Mouse (Mus musculus): Measurements from ENCODE around the gene Ganab. TPM values are rescaled to one million over a fixed set of nuclear protein-coding genes. Genes with fewer than 3 reads are reported as not detected.

The Ganab gene
- 101 and 184 TPM in 2 replicates for polyA plus RNA-seq (2012; rRNA removed; ENCODE audit: low replicate concordance)

DNA sequence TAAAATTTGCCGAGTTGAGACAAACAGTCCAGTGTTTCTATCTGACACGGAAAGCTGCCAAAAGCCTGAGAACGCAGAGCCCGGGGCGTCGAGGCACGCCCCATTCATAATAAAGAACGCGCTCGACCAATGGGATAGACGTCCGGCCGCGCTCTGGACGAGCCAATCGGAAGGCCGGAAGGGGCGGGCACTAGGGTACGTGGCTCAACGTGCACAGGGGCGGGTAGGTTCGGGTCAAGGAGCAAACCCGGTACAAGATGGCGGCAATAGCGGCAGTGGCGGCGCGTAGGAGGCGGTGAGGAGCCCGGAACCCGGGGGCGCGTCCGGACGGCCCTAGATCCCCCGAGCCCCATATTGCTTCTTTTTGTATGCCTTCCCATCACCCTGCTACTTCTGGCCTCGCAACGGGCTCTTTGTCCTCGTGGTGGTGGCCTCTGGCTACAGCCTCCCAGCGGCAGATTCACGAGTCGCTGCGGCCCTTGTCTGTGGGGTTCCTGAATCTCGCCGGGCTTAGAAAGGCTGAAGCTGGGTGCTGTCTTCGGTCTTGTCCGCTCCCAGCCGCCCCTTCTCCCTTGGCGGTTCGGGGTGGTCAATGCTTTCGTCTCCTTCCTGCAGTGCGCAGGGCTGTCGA lies at the start of gene Ganab:
Gene Ganab (plus strand): TSS at position 207 of the 631 bp plus-strand sequence.

DNA sequence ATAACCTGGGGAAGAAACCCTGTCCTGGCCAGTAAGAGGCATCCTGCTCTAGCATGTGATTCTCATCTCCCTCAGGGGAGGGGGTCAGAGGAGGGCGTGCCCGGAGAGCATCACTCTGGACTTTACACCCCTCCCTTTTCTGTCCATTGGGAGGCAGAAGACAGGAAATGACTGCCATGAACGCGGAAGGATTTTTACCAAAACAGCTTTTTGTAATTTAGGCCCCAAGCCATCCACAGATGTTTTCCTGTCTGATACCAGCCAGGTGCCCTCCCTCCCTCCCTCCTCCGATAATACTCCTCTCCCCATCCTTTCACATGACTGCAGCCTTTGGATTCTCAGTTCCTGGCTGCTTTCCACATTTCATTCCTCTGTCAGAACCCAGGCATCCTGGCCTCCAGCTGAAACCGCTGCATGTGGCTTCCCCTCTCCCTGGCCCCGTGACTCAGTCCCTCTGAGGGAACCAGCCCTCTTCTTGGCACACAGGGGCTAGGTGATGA lies 47.4 kb upstream of the Ganab start, which contains the start of gene Lrrn4cl:
Gene Lrrn4cl (plus strand): TSS at position 367 of the 500 bp plus-strand sequence.

DNA sequence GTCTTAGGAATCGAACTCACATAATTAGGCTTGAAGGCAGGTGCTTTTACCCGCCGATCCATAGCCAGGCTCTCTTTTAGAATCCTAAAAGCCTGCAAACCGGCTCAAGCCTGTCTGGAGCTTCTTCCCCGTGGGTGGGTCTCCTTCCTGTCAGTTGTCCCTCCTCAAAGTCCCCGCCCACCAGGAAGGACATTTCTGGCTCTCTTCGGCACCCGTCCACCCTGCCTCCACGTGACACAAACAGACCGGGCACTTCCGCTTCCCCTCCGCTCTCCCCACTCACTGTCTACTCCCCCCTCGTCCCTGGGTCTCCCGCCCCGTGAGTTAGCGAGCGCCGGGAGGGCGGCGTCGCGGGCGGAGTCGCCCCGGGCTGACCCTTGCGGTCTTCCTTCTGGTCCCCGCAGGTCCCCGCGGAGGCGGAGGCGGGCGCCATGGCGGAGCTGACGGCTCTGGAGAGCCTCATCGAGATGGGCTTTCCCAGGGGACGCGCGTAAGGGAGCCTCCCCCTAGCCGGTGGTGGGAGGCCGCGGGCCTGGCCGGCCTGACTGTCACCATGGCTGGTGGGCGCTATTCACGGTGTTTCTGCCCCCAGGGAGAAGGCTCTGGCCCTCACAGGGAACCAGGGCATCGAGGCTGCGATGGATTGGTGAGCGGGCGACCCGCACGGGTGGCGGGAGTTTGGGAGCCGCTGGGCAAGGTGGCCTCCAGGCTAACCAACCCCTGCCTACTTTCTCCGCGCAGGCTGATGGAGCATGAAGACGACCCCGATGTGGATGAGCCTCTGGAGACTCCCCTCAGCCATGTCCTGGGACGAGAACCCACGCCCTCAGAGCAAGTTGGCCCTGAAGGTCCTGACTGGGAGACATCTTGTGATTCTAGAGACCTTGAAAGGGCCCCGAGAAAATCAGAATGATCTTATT lies 26.3 kb upstream of the Ganab start, which contains the start of gene Ubxn1:
Gene Ubxn1 (plus strand): TSS at position 230 of the 920 bp plus-strand sequence.

DNA sequence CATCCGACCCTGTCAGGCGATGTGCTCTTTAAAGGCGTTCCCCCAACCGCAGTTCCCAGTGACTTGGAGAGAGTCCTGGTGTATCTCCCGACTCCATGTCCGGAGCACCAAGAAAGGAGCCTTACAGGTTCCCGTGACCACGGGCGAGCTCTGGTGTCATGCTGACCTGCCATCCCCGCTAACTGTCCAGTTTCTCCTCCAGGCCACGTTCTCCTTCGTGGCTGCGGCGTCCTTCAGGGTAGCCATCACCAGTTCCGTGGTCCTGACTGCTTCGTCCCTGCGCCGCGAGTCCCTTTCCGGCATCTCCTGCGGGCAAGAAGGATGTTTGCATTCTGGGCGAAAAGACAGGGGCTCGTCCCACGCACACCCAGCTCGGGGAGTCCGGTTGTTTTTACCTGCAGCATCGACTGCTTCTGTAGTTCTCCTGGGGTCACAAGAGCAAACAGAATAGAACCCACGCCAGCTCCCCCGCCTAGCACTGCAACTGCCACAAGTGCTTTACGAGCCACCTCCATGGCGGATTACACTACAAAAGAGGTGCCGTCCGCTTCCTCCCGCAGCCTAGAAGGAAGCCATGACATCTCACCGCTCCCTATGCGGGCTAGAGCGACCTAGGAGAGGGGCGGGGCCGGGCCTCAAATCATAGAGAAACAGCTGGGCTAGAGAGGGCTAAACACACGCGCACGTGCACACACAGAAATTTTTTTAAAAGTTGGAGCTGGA lies 17.4 kb upstream of the Ganab start, which contains the start of gene Uqcc3:
Gene Uqcc3 (minus strand): TSS at position 613 of the 723 bp plus-strand sequence.

DNA sequence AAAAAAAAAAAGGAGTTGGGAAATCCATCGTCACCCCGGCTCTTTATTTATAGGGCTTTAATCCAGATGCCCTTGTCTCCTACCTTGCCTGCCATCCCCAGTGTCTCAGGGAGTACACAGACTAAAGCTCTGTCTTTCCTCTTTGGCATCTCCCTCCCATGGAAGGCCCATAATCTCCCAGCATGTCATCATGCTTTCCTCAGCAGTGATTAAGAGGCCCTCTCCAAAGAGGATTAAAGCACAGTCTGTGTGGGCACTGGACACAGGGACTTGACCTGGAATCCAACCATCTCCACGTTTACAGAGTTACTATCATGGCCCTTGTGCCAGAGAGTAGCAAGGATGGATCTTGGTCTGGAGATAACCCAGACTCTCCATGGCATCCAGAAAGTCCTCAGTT lies 14.3 kb upstream of the Ganab start, which contains the start of the genes Lbhd1 and Gm49403:
Gene Lbhd1 (plus strand): TSS at position 117 of the 400 bp plus-strand sequence.
Gene Gm49403 (plus strand): TSS at position 315 of the 400 bp plus-strand sequence.

DNA sequence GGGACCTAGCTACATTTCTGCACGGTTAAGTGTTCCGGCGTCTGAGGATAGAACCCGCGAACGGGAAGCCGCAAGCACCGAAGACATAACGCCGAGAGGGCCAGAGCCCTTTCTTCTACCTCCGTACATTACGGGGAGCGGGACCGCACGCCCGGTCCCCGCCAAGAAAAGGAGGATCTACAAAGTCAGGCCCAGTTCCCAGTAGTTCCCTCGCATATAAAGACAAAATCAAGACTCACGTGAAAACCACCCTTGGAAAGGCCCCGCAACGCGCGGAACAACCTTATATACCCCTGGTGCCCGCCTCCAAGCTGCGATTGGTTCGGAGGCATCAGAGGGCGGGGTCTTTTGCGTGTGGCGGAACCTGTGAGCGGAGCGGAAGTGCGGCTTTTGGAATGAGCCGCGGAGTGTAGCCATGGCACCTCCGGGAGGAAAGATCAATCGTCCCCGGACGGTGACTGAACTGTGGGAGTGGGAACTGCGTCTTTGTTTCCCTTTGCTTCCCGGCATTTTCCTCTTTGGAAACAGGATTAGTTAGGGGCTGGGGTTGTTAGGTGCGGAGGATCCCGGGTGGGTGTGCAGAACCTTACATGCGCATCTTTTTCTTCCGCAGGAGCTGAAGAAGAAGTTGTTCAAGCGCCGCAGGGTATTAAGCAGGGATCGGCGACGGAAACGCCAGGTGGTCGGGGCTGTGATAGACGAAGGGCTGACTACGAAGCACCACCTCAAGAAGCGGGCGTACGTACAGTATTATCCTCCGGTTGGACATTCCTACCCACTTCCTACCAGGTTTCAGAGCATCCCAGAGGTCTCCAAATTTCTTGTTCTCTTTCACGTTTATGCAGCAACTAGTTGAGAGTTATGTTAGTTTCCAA lies 9.1 kb upstream of the Ganab start, which contains the start of the genes 1810009A15Rik and Gm49416:
Gene 1810009A15Rik (plus strand): TSS at position 343 of the 875 bp plus-strand sequence.
Gene Gm49416 (plus strand): TSS at position 416 of the 875 bp plus-strand sequence.

DNA sequence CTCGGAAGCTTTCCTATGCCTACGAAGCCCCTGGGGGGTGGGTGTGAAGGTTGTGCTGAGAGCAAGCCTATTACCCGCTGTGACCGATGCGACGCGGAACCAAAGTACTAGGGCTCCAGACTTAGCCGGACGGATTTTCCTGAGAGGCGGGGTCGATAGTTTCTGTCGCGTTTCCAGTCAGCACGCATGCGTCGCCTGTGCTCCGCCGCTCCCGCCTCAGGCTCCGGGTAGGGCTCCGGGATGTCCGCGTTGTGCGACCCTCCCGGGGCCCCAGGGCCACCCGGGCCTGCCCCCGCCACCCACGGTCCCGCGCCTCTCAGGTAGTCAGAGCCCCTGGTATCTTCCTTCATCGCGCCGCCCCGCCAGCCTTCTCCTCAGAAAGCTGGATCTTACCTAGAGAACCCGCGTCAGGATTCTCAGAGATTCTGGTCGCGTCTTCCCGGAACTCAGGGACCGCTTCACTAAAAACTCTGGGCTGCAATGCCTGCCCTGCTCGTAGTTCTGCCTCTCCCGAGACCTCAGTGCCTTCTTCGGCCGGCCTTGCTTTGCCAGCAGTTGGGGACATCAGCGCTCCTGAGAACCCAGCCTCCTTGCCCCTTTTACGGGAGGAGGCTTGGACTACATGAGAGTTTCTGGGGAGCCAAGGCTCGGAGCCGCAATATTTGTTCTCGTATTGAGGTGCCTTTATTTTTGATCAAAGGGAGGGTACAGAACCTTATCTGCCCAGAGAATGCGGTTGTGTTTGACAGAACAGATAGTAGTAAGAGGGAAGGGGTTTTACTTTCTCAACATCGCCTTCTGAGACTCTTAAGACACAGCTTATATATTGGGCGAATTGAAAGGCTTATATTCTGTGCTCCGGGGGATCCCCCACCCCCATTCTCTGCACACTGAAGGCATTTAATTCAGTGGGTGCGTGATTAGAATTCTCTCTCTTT lies 4.8 kb upstream of the Ganab start, which contains the start of gene Ints5:
Gene Ints5 (plus strand): TSS at position 177 of the 938 bp plus-strand sequence.

DNA sequence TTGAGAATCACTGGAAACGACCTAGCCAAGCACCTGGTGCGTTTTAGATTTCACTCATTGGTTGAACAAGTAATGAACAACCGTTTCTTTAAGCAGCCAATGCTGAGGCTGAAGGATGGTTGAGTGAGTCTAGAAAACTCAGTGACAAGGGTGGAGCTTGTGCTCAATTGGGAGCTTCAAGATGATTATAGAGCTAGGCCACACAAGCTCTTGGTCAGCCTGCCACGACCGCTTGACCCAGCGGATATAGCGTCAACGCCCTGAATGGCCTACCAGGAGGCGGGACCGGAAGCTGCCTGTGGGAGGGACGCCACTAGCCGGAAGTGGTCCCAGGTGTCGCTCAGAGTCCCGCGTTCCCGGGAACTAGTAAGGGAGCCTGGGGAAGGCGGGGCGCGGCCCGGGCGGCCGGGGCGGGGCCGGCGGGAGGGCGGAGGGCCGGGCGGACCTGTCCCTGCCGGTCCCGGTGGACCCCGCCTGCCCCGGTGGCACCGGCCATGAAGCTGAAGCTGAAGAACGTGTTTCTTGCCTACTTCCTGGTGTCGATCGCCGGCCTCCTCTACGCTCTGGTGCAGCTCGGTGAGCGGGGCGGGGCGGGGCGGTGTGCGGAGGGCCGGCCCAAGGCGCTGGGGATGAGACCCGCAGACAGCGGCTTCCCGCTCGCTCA lies 22.3 kb downstream of the Ganab start, which contains the start of gene B3gat3:
Gene B3gat3 (plus strand): TSS at position 302 of the 664 bp plus-strand sequence.

DNA sequence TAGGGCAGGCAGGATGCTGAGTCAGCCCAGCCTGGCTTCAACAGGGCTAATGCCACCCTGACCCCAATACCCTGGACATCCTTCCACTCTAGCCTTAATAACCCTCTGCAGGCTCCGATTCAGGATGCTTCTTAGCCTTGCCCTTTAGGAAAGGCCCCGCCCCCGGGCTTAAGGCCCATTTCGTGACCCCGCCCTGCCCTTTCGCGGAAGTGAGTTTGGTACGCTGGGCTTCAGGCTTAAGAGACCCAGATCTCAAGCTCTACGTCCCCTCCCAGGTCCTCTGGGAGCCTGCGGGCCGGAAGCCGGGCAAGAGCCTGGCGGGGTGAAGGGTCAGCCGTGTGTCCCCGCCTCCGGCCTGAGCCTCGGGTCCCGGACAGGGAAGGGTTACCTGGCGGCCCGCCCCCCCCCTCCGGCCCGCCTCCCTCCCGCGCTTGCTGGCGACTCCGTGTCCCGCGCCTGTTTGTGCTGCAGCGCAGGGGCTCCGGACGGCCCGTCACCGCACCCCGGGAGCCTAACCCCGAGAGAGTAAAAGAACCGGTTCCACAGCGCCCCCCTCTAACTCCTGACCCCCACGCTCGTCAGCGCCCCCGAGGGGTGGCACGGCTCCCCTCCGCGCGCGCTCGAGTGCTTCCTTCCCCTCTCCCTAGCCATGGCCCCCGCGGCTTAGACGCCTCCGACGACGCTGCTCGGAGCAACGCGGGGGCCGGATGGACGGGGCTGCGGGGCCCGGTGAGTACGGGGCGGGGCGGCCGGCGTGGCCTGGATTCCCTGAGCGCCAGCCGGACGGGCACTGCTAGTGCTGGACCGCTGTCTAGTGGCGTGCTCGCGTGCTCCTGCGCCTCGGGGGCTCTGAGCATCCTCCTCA lies 31.6 kb downstream of the Ganab start, which contains the start of the genes Rom1 and Eml3:
Gene Rom1 (minus strand): TSS at position 133 of the 865 bp plus-strand sequence.
Gene Eml3 (plus strand): TSS at position 329 of the 865 bp plus-strand sequence.

DNA sequence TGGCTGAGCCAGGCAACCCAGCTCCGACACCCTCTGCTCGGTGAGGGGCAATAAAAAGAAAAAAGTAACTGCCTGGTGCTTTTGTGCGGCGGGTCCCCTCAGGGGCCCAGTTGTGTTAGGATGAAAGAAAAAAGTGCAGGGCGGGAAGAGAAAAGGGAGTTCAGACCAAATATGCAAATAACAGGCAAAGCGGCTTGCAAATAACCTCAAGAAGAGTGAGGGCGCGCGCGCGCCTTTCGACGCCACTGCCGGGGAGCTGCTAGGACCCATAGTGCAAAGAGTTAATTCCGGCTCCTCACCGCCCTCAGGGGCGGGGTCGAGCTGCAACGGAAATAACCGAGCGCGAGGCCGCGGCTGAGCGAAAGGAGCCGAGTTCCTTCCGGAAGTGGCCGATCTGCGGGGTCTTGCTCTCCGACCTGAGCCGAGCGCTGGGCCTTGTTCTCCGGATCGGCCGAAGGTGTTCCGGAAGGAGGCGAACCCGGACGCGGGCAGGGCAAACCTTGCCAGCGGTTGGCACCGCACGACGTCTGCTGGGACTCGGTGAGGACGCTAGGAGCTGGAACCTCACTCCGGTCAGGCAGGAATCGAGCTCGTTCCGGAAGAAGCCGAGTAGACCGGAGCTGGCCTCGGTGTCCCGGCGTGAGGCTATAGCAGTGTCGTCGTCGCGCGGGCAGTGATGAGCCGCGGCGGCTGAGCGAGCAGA lies 43.8 kb downstream of the Ganab start, which contains the start of gene Mta2:
Gene Mta2 (plus strand): TSS at position 361 of the 703 bp plus-strand sequence.

DNA sequence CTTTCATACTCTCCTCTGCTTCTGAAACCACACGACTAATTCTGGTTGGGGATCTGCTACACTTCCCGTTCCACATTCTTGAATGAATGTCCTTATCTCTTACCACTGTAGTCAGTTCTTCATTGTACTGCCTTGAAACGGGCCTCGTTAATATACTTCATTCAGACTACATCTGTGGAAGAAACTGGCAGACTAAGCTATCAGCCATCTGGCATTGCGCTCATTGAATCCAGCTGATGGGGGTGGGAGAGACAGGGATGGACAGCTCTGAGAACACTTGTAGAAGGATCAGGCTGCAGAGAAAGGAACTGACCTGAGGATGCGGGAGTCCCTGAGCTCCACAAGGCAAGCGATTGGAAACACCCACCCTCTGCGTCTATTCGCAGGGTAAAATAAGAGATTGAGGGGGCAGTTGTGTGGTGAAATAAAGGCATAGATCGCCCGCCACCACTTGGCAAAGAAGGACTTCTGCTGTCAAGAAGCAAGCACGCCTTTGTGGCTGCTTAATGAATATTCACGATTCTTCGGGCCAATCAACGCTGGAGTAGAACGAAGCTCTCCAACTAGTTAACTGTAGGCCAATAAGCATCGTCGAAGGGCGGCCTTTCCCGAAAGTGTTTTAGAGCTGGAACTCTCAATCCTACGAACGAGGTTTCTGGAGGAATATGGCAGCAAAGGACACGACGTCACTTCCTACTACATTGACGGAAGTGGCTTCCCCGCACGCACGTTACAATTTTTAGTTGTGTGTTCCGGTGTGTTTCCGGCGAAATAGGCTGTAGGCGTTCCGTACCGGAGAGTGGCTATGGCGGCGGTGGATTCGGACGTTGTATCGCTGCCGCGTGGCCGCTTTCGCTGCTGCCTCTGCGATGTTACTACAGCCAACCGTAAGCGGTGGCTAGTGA lies 55.5 kb downstream of the Ganab start, which contains the start of gene Tut1:
Gene Tut1 (plus strand): TSS at position 713 of the 905 bp plus-strand sequence.

Other genes with a start within 250 kb of the Ganab start
- gene Chrm1, start 234.3 kb upstream of the Ganab start, polyA plus RNA-seq (2012; rRNA removed; ENCODE audit: low replicate concordance) = 0.15 TPM in 1 of 2 replicates, not detected in the other
- 230 and 245 TPM in 2 replicates for gene Slc3a2, start 174.7 kb upstream of the Ganab start, polyA plus RNA-seq (2012; rRNA removed; ENCODE audit: low replicate concordance)
- gene Wdr74, start 162.2 kb upstream of the Ganab start, polyA plus RNA-seq (2012; rRNA removed; ENCODE audit: low replicate concordance) = 29.9 and 51.4 TPM in 2 replicates
- not detected in 2 replicates for gene 1700092M07Rik, start 157.4 kb upstream of the Ganab start, polyA plus RNA-seq (2012; rRNA removed; ENCODE audit: low replicate concordance)
- gene Stx5a, start 156.7 kb upstream of the Ganab start, polyA plus RNA-seq (2012; rRNA removed; ENCODE audit: low replicate concordance) = 89.0 and 134 TPM in 2 replicates
- gene Nxf1, start 141.0 kb upstream of the Ganab start, polyA plus RNA-seq (2012; rRNA removed; ENCODE audit: low replicate concordance) = 93.8 and 152 TPM in 2 replicates
- gene Tmem223, start 127.1 kb upstream of the Ganab start, polyA plus RNA-seq (2012; rRNA removed; ENCODE audit: low replicate concordance) = 255 and 279 TPM in 2 replicates
- gene Tmem179b, start 123.6 kb upstream of the Ganab start, polyA plus RNA-seq (2012; rRNA removed; ENCODE audit: low replicate concordance) = 92.4 and 101 TPM in 2 replicates
- gene Taf6l, start 111.7 kb upstream of the Ganab start, polyA plus RNA-seq (2012; rRNA removed; ENCODE audit: low replicate concordance) = 15.5 and 19.6 TPM in 2 replicates
- 72.1 and 72.3 TPM in 2 replicates for gene Polr2g, start 99.5 kb upstream of the Ganab start, polyA plus RNA-seq (2012; rRNA removed; ENCODE audit: low replicate concordance)
- gene Zbtb3, start 95.5 kb upstream of the Ganab start, polyA plus RNA-seq (2012; rRNA removed; ENCODE audit: low replicate concordance) = 2.1 and 3.7 TPM in 2 replicates
- gene Ttc9c, start 78.7 kb upstream of the Ganab start, polyA plus RNA-seq (2012; rRNA removed; ENCODE audit: low replicate concordance) = 19.7 and 28.1 TPM in 2 replicates
- gene Hnrnpul2, start 78.1 kb upstream of the Ganab start, polyA plus RNA-seq (2012; rRNA removed; ENCODE audit: low replicate concordance) = 13.8 and 28.4 TPM in 2 replicates
- 1.4 TPM in 1 of 2 replicates, not detected in the other for gene AC129217.1, start 68.3 kb upstream of the Ganab start, polyA plus RNA-seq (2012; rRNA removed; ENCODE audit: low replicate concordance)
- 401 and 771 TPM in 2 replicates for gene Bscl2, start 60.6 kb upstream of the Ganab start, polyA plus RNA-seq (2012; rRNA removed; ENCODE audit: low replicate concordance)
- gene Gng3, start 58.9 kb upstream of the Ganab start, polyA plus RNA-seq (2012; rRNA removed; ENCODE audit: low replicate concordance) = 0.45 and 1.2 TPM in 2 replicates
- gene Lrrn4cl, start 47.3 kb upstream of the Ganab start, polyA plus RNA-seq (2012; rRNA removed; ENCODE audit: low replicate concordance) = 14.5 and 30.5 TPM in 2 replicates
- 98.3 and 108 TPM in 2 replicates for gene Ubxn1, start 26.6 kb upstream of the Ganab start, polyA plus RNA-seq (2012; rRNA removed; ENCODE audit: low replicate concordance)
- 37.3 and 43.9 TPM in 2 replicates for gene Uqcc3, start 17.1 kb upstream of the Ganab start, polyA plus RNA-seq (2012; rRNA removed; ENCODE audit: low replicate concordance)
- gene Lbhd1, start 14.3 kb upstream of the Ganab start, polyA plus RNA-seq (2012; rRNA removed; ENCODE audit: low replicate concordance) = 2.7 and 4.3 TPM in 2 replicates
- gene Gm49403, start 14.1 kb upstream of the Ganab start, polyA plus RNA-seq (2012; rRNA removed; ENCODE audit: low replicate concordance) = not detected in 2 replicates
- gene 1810009A15Rik, start 9.2 kb upstream of the Ganab start, polyA plus RNA-seq (2012; rRNA removed; ENCODE audit: low replicate concordance) = 25.8 and 26.2 TPM in 2 replicates
- gene Gm49416, start 9.1 kb upstream of the Ganab start, polyA plus RNA-seq (2012; rRNA removed; ENCODE audit: low replicate concordance) = 0.34 TPM in 1 of 2 replicates, not detected in the other
- gene Ints5, start 5.1 kb upstream of the Ganab start, polyA plus RNA-seq (2012; rRNA removed; ENCODE audit: low replicate concordance) = 19.2 and 38.4 TPM in 2 replicates
- 78.6 and 99.5 TPM in 2 replicates for gene B3gat3, start 22.3 kb downstream of the Ganab start, polyA plus RNA-seq (2012; rRNA removed; ENCODE audit: low replicate concordance)
- gene Rom1, start 31.3 kb downstream of the Ganab start, polyA plus RNA-seq (2012; rRNA removed; ENCODE audit: low replicate concordance) = 13.6 and 15.0 TPM in 2 replicates
- gene Eml3, start 31.5 kb downstream of the Ganab start, polyA plus RNA-seq (2012; rRNA removed; ENCODE audit: low replicate concordance) = 53.7 and 84.8 TPM in 2 replicates
- 20.1 and 44.4 TPM in 2 replicates for gene Mta2, start 43.8 kb downstream of the Ganab start, polyA plus RNA-seq (2012; rRNA removed; ENCODE audit: low replicate concordance)
- 15.9 and 30.2 TPM in 2 replicates for gene Tut1, start 55.8 kb downstream of the Ganab start, polyA plus RNA-seq (2012; rRNA removed; ENCODE audit: low replicate concordance)
- gene Eef1g, start 69.0 kb downstream of the Ganab start, polyA plus RNA-seq (2012; rRNA removed; ENCODE audit: low replicate concordance) = 255 and 492 TPM in 2 replicates
- gene Ahnak, start 91.2 kb downstream of the Ganab start, polyA plus RNA-seq (2012; rRNA removed; ENCODE audit: low replicate concordance) = 56.5 and 94.9 TPM in 2 replicates
- gene Scgb1a1, start 189.9 kb downstream of the Ganab start, polyA plus RNA-seq (2012; rRNA removed; ENCODE audit: low replicate concordance) = 0.49 and 24.9 TPM in 2 replicates
- 3.2 and 6.8 TPM in 2 replicates for gene Asrgl1, start 237.6 kb downstream of the Ganab start, polyA plus RNA-seq (2012; rRNA removed; ENCODE audit: low replicate concordance)